8 mouse cellular contexts compared by ENCODE assay signal in genomic region chr1:133024426-133024825, GRCm38 (mm10). TPM values are rescaled to one million over a fixed set of nuclear protein-coding genes. Genes with fewer than 3 reads are reported as not detected.
DNase-seq lines count a peak whose midpoint lies in the region; ATAC-seq and TF ChIP-seq lines count a peak whose summit lies in the region.

No protein-coding gene starts in this region.

- 29% methylated on average over 7 of the region's 7 CpGs for WGBS in lung, embryonic 14.5 days
- WGBS in embryonic facial prominence, embryonic 13.5 days = 36% methylated on average over 7 of the region's 7 CpGs
- 27% methylated on average over 7 of the region's 7 CpGs for WGBS in intestine, postnatal 0 days
- 43% methylated on average over 7 of the region's 7 CpGs for WGBS in neural tube, embryonic 15.5 days

- peak overlapping the region; percentile 93; the same call in 1 of the 2 replicates for H3K27ac ChIP-seq in lung, embryonic 14.5 days (ENCODE audit: low read depth)
- peak overlapping the region; percentile 92 for H3K27ac ChIP-seq in embryonic facial prominence, embryonic 13.5 days
- no peak overlapping the region for H3K27ac ChIP-seq in intestine, postnatal 0 days (ENCODE audit: low read depth, low read length)
- no peak overlapping the region for H3K27ac ChIP-seq in neural tube, embryonic 15.5 days (replicated peaks)

- TF ChIP-seq CTCF in lung, embryonic 14.5 days (IDR thresholded peaks at IDR 0.05; ENCODE audit: low read depth) = no peak
- TF ChIP-seq CTCF in intestine, postnatal 0 days (IDR thresholded peaks at IDR 0.05; ENCODE audit: low read depth) = no peak

- H3K9me3 ChIP-seq in lung, embryonic 14.5 days (ENCODE audit: low read depth, low read length) = no peaks in the 10 kb centered on the region
- H3K9me3 ChIP-seq in embryonic facial prominence, embryonic 13.5 days = no peaks in the 10 kb centered on the region
- no peaks in the 10 kb centered on the region for H3K9me3 ChIP-seq in intestine, postnatal 0 days (ENCODE audit: control insufficient read depth)
- no peaks in the 10 kb centered on the region for H3K9me3 ChIP-seq in neural tube, embryonic 15.5 days (replicated peaks)

- no peak for DNase-seq in lung, embryonic 14.5 days
- DNase-seq in lung, postnatal 4 days = no peak
- no peak for DNase-seq in thymus, postnatal 25 days
- DNase-seq in retina, embryonic 14.5 days (ENCODE audit: low spot score) = no peak

- H3K36me3 ChIP-seq in lung, embryonic 14.5 days (ENCODE audit: insufficient read depth) = 0 out of 2 replicates have a peak, but pooled peaks cover 2% of the 10 kb centered on the region
- peaks cover 3% of the 10 kb centered on the region; the same call in 1 of the 2 replicates for H3K36me3 ChIP-seq in embryonic facial prominence, embryonic 13.5 days
- no peaks in the 10 kb centered on the region for H3K36me3 ChIP-seq in intestine, postnatal 0 days (ENCODE audit: control insufficient read depth, insufficient read depth)
- no peaks in the 10 kb centered on the region; the same call in 1 of the 2 replicates for H3K36me3 ChIP-seq in neural tube, embryonic 15.5 days

- no peaks in the 10 kb centered on the region for H3K4me1 ChIP-seq in lung, embryonic 14.5 days (ENCODE audit: insufficient read depth)
- H3K4me1 ChIP-seq in embryonic facial prominence, embryonic 13.5 days = peaks cover 14% of the 10 kb centered on the region
- no peaks in the 10 kb centered on the region; the same call in 1 of the 2 replicates for H3K4me1 ChIP-seq in intestine, postnatal 0 days (replicated peaks; ENCODE audit: control insufficient read depth, insufficient read depth, low read length)
- H3K4me1 ChIP-seq in neural tube, embryonic 15.5 days = peaks cover 15% of the 10 kb centered on the region

- no peaks in the 10 kb centered on the region for H3K27me3 ChIP-seq in lung, embryonic 14.5 days (ENCODE audit: insufficient read depth, low read length)
- no peaks in the 10 kb centered on the region for H3K27me3 ChIP-seq in embryonic facial prominence, embryonic 13.5 days
- no peaks in the 10 kb centered on the region for H3K27me3 ChIP-seq in intestine, postnatal 0 days (replicated peaks; ENCODE audit: control insufficient read depth, insufficient read depth, low read length)
- no peaks in the 10 kb centered on the region for H3K27me3 ChIP-seq in neural tube, embryonic 15.5 days (replicated peaks)

- peak overlapping the region; percentile 89 for H3K4me3 ChIP-seq in lung, embryonic 14.5 days (ENCODE audit: low read depth, low read length)
- H3K4me3 ChIP-seq in embryonic facial prominence, embryonic 13.5 days = peak overlapping the region; percentile 92
- peak overlapping the region; percentile 91 for H3K4me3 ChIP-seq in intestine, postnatal 0 days (ENCODE audit: low read depth, low read length)
- H3K4me3 ChIP-seq in neural tube, embryonic 15.5 days (replicated peaks) = peak overlapping the region; percentile 97

- H3K4me2 ChIP-seq in lung, embryonic 14.5 days = peak overlapping the region; percentile 63
- peak overlapping the region; percentile 64 for H3K4me2 ChIP-seq in embryonic facial prominence, embryonic 13.5 days
- H3K4me2 ChIP-seq in intestine, postnatal 0 days (replicated peaks; ENCODE audit: low read depth) = peak overlapping the region; percentile 66
- peak overlapping the region; percentile 66 for H3K4me2 ChIP-seq in neural tube, embryonic 15.5 days

- H3K9ac ChIP-seq in lung, embryonic 14.5 days = peak overlapping the region; percentile 96
- peak overlapping the region; percentile 96 for H3K9ac ChIP-seq in embryonic facial prominence, embryonic 13.5 days
- H3K9ac ChIP-seq in intestine, postnatal 0 days (ENCODE audit: low read depth, low read length) = peak overlapping the region; percentile 95
- peak overlapping the region; percentile 94 for H3K9ac ChIP-seq in neural tube, embryonic 15.5 days (replicated peaks)

- no peak for ATAC-seq in lung, embryonic 14.5 days (ENCODE audit: insufficient read depth)
- ATAC-seq in embryonic facial prominence, embryonic 13.5 days (ENCODE audit: insufficient number of reproducible peaks, insufficient read depth, low FRiP score, low TSS enrichment, low read depth) = no peak
- no peak for ATAC-seq in intestine, postnatal 0 days
- ATAC-seq in neural tube, embryonic 15.5 days (ENCODE audit: low FRiP score) = no peak
- no peak for ATAC-seq in activated CD4-positive, CD25-positive, alpha-beta regulatory T cell, adult 4 months

RNA-seq across cellular contexts. Expression of gene Mdm4, which starts 5.9 kb away (rescaled TPM):
- 43.4 and 49.5 TPM in 2 replicates for polyA plus RNA-seq in lung, embryonic 14.5 days (2014; fragmentation: Nextera tagmentation; extraction: Ambion mirVana)
- 41.9 and 46.5 TPM in 2 replicates for polyA plus RNA-seq in embryonic facial prominence, embryonic 13.5 days (2015; fragmentation: Nextera tagmentation; extraction: Ambion mirVana)
- polyA plus RNA-seq in intestine, postnatal 0 days (2015; fragmentation: Nextera tagmentation; extraction: Ambion mirVana) = 10.0 and 13.1 TPM in 2 replicates
- 30.1 and 33.0 TPM in 2 replicates for polyA plus RNA-seq in neural tube, embryonic 15.5 days (2015; fragmentation: Nextera tagmentation; extraction: Ambion mirVana)
- 100 to 1,000 TPM in 1 of 2 experiments, 10 to 100 TPM in 1; 84.8 to 102 TPM for polyA plus RNA-seq in activated CD4-positive, CD25-positive, alpha-beta regulatory T cell, adult 4 months (2017; shearing (Covaris generic))

RNA-seq across cellular contexts. Expression of gene Pik3c2b, which starts 21.0 kb away (rescaled TPM):
- polyA plus RNA-seq in lung, embryonic 14.5 days (2014; fragmentation: Nextera tagmentation; extraction: Ambion mirVana) = 7.1 TPM in 2 replicates
- 7.4 and 7.9 TPM in 2 replicates for polyA plus RNA-seq in embryonic facial prominence, embryonic 13.5 days (2015; fragmentation: Nextera tagmentation; extraction: Ambion mirVana)
- polyA plus RNA-seq in intestine, postnatal 0 days (2015; fragmentation: Nextera tagmentation; extraction: Ambion mirVana) = 3.1 TPM in 2 replicates
- 10.6 and 11.1 TPM in 2 replicates for polyA plus RNA-seq in neural tube, embryonic 15.5 days (2015; fragmentation: Nextera tagmentation; extraction: Ambion mirVana)
- polyA plus RNA-seq in activated CD4-positive, CD25-positive, alpha-beta regulatory T cell, adult 4 months (2017; shearing (Covaris generic)) = under 1 TPM; 0.66 to 0.68 TPM

Comparison
In these comparisons a context has a peak if more than half of its experiments do, and no peak if none do; other contexts are left out.
1. H3K27ac ChIP-seq: peak in lung, embryonic 14.5 days (single experiment) and embryonic facial prominence, embryonic 13.5 days (single experiment); none in intestine, postnatal 0 days (single experiment) and neural tube, embryonic 15.5 days (single experiment).
2. Peak in every context shown above with its lines, with median percentiles within 50 percentile points of each other: H3K4me2 ChIP-seq, H3K4me3 ChIP-seq and H3K9ac ChIP-seq.